Mouse (Mus musculus) neural tube, embryonic 15.5 days (tissue): ENCODE results near the gene Ffar4. TPM values are rescaled to one million over a fixed set of nuclear protein-coding genes. Genes with fewer than 3 reads are reported as not detected.

Experiments
- ATAC-seq: fragments of 200-750 bp; cut with Nextera tagmentation; 2 replicates; pipeline ENCODE4 v1.8.0; 2017; ENCODE audit warnings: mild to moderate bottlenecking, moderate TSS enrichment, moderate library complexity; ENCODE audit not compliant: low FRiP score
- H3K27ac ChIP-seq: fragments of 300-500 bp; sonication (generic); replicated peaks from 2 replicates; pipeline ENCODE4 v1.5.1; 2015; ENCODE audit warnings: mild to moderate bottlenecking, inconsistent platforms
- H3K27me3 ChIP-seq: fragments of 300-500 bp; sonication (generic); replicated peaks from 2 replicates; pipeline ENCODE4 v1.6.1; 2015; ENCODE audit warnings: inconsistent platforms
- H3K36me3 ChIP-seq: fragments of 300-500 bp; sonication (generic); 2 replicates; pipeline ENCODE4 v1.6.1; 2015; ENCODE audit warnings: inconsistent platforms
- H3K4me1 ChIP-seq: fragments of 300-500 bp; sonication (generic); 2 replicates; pipeline ENCODE4 v1.6.1; 2015; ENCODE audit warnings: inconsistent platforms
- H3K4me2 ChIP-seq: fragments of 300-500 bp; sonication (generic); 2 replicates; pipeline ENCODE4 v1.6.1; 2015; ENCODE audit warnings: inconsistent platforms, mild to moderate bottlenecking, moderate library complexity
- H3K4me3 ChIP-seq: fragments of 300-500 bp; sonication (generic); replicated peaks from 2 replicates; pipeline ENCODE4 v1.5.1; 2015; ENCODE audit warnings: mild to moderate bottlenecking, inconsistent platforms
- H3K9ac ChIP-seq: fragments of 300-500 bp; sonication (generic); replicated peaks from 2 replicates; pipeline ENCODE4 v1.6.1; 2015; ENCODE audit warnings: mild to moderate bottlenecking, inconsistent platforms
- H3K9me3 ChIP-seq: fragments of 300-500 bp; sonication (generic); replicated peaks from 2 replicates; pipeline ENCODE4 v1.6.1; 2016; ENCODE audit warnings: inconsistent platforms
- WGBS: fragments of 180-500 bp; shearing (Covaris S2); methylation state at CpG from one replicate; pipeline ENCODE4 v1.1.7; 2015; ENCODE audit warnings: mixed read lengths; 5-methylcytosine and 5-hydroxymethylcytosine counted together
- polyA plus RNA-seq: library from polyadenylated mRNA; unstranded; fragments of >200 nt; fragmentation: Nextera tagmentation; extraction: Ambion mirVana; gene quantifications from 2 replicates; pipeline ENCODE4 v1.2.1, GENCODE M21; 2015

The Ffar4 gene
- polyA plus RNA-seq, 1 experiment from 2014 or later: 0.18 TPM

DNA sequence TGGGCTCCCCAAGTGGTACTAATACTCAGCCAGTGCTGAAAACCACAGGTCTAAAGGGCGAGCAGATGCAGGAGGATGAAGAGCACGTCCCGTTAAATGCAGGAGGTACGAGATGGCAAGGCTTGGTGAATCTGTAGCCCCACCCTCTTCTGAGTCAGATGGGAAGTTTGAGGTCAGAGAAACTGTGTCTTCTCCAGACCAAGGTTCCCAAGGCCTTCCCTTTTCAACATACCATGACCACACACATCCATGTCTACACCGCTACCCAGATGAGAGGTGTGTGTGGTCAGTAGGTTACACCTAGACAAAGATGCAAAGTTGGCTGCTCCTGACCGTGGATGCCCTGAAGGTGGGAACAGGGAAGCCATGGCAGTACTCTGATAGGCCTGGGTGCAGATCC lies 37.9 kb downstream of the Ffar4 start:
- Histone ChIP-seq H3K36me3 (no peaks in the 10 kb centered on the region), H3K4me3 (no peak overlapping the region), H3K9me3 (no peaks in the 10 kb centered on the region), H3K4me1 (no peaks in the 10 kb centered on the region), H3K27me3 (no peaks in the 10 kb centered on the region), H3K27ac (no peak overlapping the region), H3K4me2 (no peak overlapping the region), H3K9ac (no peak overlapping the region)
- no peak for ATAC-seq
- 89% methylated on average over 6 of the region's 6 CpGs for whole genome bisulfite sequencing

GRCm38 (mm10) chr19:38143540-38144271 lies 46.8 kb downstream of the Ffar4 start:
- no peak for ATAC-seq
- Histone ChIP-seq H3K4me2 (no peak overlapping the region), H3K9me3 (no peaks in the 10 kb centered on the region), H3K27me3 (no peaks in the 10 kb centered on the region), H3K27ac (no peak overlapping the region), H3K9ac (no peak overlapping the region), H3K4me1 (no peaks in the 10 kb centered on the region), H3K4me3 (no peak overlapping the region), H3K36me3 (no peaks in the 10 kb centered on the region)
- WGBS: 79% methylated on average over 4 of the region's 4 CpGs

DNA sequence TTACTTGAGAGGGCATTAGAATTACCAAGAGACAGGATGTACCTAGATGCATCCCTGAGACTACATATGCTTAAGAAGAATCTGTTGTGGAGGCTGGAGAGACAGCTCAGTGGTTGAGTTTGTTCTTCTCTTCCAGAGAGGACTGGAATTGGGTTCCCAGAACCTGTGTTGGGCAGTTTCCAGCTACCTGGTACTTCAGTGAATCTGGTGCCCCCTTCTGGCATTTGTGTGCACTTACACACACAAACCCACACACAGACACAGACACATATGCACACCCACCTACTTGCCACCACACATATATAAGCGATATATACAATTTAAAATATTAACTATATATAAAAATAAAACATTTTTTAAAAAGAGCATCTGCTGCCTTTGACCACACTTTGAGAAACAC lies 59.4 kb downstream of the Ffar4 start:
- 95% methylated on average over 1 of the region's 1 CpGs for WGBS
- H3K27me3 ChIP-seq: no peaks in the 10 kb centered on the region
- H3K4me1 ChIP-seq: no peaks in the 10 kb centered on the region
- H3K4me2 ChIP-seq: no peak overlapping the region
- no peaks in the 10 kb centered on the region for H3K36me3 ChIP-seq
- no peak for ATAC-seq
- no peaks in the 10 kb centered on the region for H3K9me3 ChIP-seq
- H3K4me3 ChIP-seq: no peak overlapping the region
- H3K27ac ChIP-seq: no peak overlapping the region
- H3K9ac ChIP-seq: no peak overlapping the region

DNA sequence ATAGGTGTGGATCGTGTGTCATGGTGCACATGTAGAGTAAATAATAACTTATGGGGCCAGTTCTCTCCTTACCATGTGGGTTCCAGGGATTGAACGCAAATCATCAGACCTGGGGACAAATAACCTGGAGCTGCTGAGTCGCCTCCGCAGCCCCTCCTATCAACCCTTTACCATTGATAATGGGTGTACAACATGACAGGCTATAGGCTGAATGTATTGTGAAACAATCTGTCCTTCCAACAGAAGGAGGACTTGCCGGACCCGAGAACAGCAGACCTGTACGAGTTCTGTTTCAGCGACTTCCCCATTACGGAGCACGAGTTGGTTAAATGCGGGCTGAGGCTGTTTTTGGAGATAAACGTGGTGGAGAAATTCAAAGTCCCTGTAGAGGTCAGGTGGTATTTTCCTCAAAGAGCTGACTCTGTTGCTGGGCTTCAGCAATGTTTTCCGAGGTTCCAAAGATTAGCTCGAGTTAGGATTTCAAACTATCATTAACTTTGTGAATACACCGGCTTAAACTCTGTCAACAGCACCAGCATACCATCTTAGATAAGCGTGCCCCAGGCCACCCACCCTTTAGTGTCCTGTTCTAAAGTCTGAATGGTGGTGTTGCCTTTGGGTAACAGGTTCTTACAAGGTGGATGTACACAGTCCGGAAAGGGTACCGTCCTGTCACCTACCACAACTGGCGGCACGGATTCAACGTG lies 64.9 kb downstream of the Ffar4 start:
- Histone ChIP-seq H3K27me3 (no peaks in the 10 kb centered on the region), H3K4me2 (no peak overlapping the region), H3K9ac (no peak overlapping the region), H3K36me3 (no peaks in the 10 kb centered on the region), H3K4me1 (no peaks in the 10 kb centered on the region), H3K4me3 (no peak overlapping the region), H3K27ac (no peak overlapping the region), H3K9me3 (no peaks in the 10 kb centered on the region)
- no peak for ATAC-seq
- WGBS: 93% methylated on average over 21 of the region's 21 CpGs

Other genes with a start within 250 kb of the Ffar4 start
- gene Myof, start 53.5 kb upstream of the Ffar4 start, polyA plus RNA-seq: 2.0 and 3.6 TPM in 2 replicates
- gene Cep55, start 42.1 kb upstream of the Ffar4 start, polyA plus RNA-seq: 3.6 and 9.9 TPM in 2 replicates
- 6.3 and 12.3 TPM in 2 replicates for gene Rbp4, start 28.2 kb downstream of the Ffar4 start, polyA plus RNA-seq
- not detected in 2 replicates for gene Pde6c, start 35.7 kb downstream of the Ffar4 start, polyA plus RNA-seq
- 38.6 and 39.2 TPM in 2 replicates for gene Fra10ac1, start 127.1 kb downstream of the Ffar4 start, polyA plus RNA-seq
- gene Lgi1, start 167.5 kb downstream of the Ffar4 start, polyA plus RNA-seq: 19.5 and 24.7 TPM in 2 replicates